Mouse (Mus musculus) limb, embryonic 13.5 days (tissue): ENCODE measurements around the gene Fam71f2. TPM values are rescaled to one million over a fixed set of nuclear protein-coding genes. Genes with fewer than 3 reads are reported as not detected.

Experiments
- ATAC-seq: fragments of 200-750 bp; cut with Nextera tagmentation; 2 replicates; pipeline ENCODE4 v1.8.0; 2017; ENCODE audit warnings: low read depth, moderate number of reproducible peaks, moderate TSS enrichment; ENCODE audit not compliant: low FRiP score
- H3K27ac ChIP-seq: fragments of 300-500 bp; sonication (generic); 2 replicates; pipeline ENCODE4 v1.5.1; 2015; ENCODE audit warnings: inconsistent platforms, mild to moderate bottlenecking, moderate library complexity
- H3K27me3 ChIP-seq: fragments of 300-500 bp; sonication (generic); 2 replicates; pipeline ENCODE4 v1.6.1; 2015; ENCODE audit warnings: mild to moderate bottlenecking, inconsistent platforms
- H3K36me3 ChIP-seq: fragments of 300-500 bp; sonication (generic); 2 replicates; pipeline ENCODE4 v1.6.1; 2015; ENCODE audit warnings: inconsistent platforms, mild to moderate bottlenecking, moderate library complexity
- H3K4me1 ChIP-seq: fragments of 300-500 bp; sonication (generic); 2 replicates; pipeline ENCODE4 v1.6.1; 2015; ENCODE audit warnings: inconsistent platforms
- H3K4me2 ChIP-seq: fragments of 300-500 bp; sonication (generic); replicated peaks from 2 replicates; pipeline ENCODE4 v1.6.1; 2015; ENCODE audit warnings: inconsistent platforms, mild to moderate bottlenecking, moderate library complexity
- H3K4me3 ChIP-seq: fragments of 300-500 bp; sonication (generic); 2 replicates; pipeline ENCODE4 v1.5.1; 2015; ENCODE audit warnings: moderate library complexity, mild to moderate bottlenecking, inconsistent platforms
- H3K9ac ChIP-seq: fragments of 300-500 bp; sonication (generic); 2 replicates; pipeline ENCODE4 v1.6.1; 2015; ENCODE audit warnings: mild to moderate bottlenecking, inconsistent platforms
- H3K9me3 ChIP-seq: fragments of 300-500 bp; sonication (generic); 2 replicates; pipeline ENCODE4 v1.6.1; 2016; ENCODE audit warnings: inconsistent platforms
- WGBS: fragments of 180-500 bp; shearing (Covaris S2); methylation state at CpG from one replicate; pipeline ENCODE4 v1.1.7; 2015; 5-methylcytosine and 5-hydroxymethylcytosine counted together
- polyA plus RNA-seq: library from polyadenylated mRNA; unstranded; fragments of >200 nt; fragmentation: Nextera tagmentation; extraction: Ambion mirVana; gene quantifications from 2 replicates; pipeline ENCODE4 v1.2.1, GENCODE M21; 2015

Gene Fam71f2
- polyA plus RNA-seq, result 0.38 and 0.99 TPM in 2 replicates

- H3K4me1 ChIP-seq, result peaks cover under 1% of the 10 kb centered on the region; the same call in 1 of the 2 replicates
- ATAC-seq, result no peak
- H3K27ac ChIP-seq, result no peak within 1 kb of the TSS
- no peaks in the 10 kb centered on the region for H3K27me3 ChIP-seq
- peaks cover 17% of the 10 kb centered on the region for H3K36me3 ChIP-seq
- H3K9me3 ChIP-seq, result no peaks in the 10 kb centered on the region
- no peak within 1 kb of the TSS for H3K4me2 ChIP-seq
- H3K9ac ChIP-seq, result no peak within 1 kb of the TSS
- WGBS, result 80% methylated on average over 8 of the region's 8 CpGs
- H3K4me3 ChIP-seq, result no peak within 1 kb of the TSS
These were observed at the start of gene Fam71f2 for GRCm38 (mm10) chr6:29279293-29279692. Fam71f2 (plus strand) TSS chr6:29279593.

- Histone ChIP-seq H3K4me1 (no peaks in the 10 kb centered on the region), H3K9ac (no peak overlapping the region), H3K4me2 (no peak overlapping the region), H3K36me3 (no peaks in the 10 kb centered on the region), H3K4me3 (no peak overlapping the region), H3K27ac (no peak overlapping the region), H3K27me3 (no peaks in the 10 kb centered on the region; the same call in 1 of the 2 replicates), H3K9me3 (no peaks in the 10 kb centered on the region)
- ATAC-seq, result no peak
- WGBS, result 61% methylated on average over 6 of the region's 6 CpGs
These were observed 49.0 kb upstream of the Fam71f2 start for GRCm38 (mm10) chr6:29230386-29230785.

GRCm38 (mm10) chr6:29231799-29232198, 47.6 kb upstream of the Fam71f2 start:
- Histone ChIP-seq H3K27me3 (no peaks in the 10 kb centered on the region; the same call in 1 of the 2 replicates), H3K4me1 (no peaks in the 10 kb centered on the region), H3K36me3 (no peaks in the 10 kb centered on the region), H3K9ac (no peak overlapping the region), H3K9me3 (no peaks in the 10 kb centered on the region), H3K27ac (no peak overlapping the region), H3K4me2 (no peak overlapping the region), H3K4me3 (no peak overlapping the region)
- 74% methylated on average over 3 of the region's 3 CpGs for WGBS
- no peak for ATAC-seq

GRCm38 (mm10) chr6:29232321-29232720, 47.1 kb upstream of the Fam71f2 start:
- Histone ChIP-seq H3K4me2 (no peak overlapping the region), H3K36me3 (no peaks in the 10 kb centered on the region), H3K4me1 (no peaks in the 10 kb centered on the region), H3K4me3 (no peak overlapping the region), H3K27ac (no peak overlapping the region), H3K9me3 (no peaks in the 10 kb centered on the region), H3K9ac (no peak overlapping the region), H3K27me3 (no peaks in the 10 kb centered on the region; the same call in 1 of the 2 replicates)
- ATAC-seq, result no peak
- WGBS, result 78% methylated on average over 6 of the region's 6 CpGs

- Histone ChIP-seq H3K27ac (no peak overlapping the region), H3K4me1 (no peaks in the 10 kb centered on the region), H3K4me2 (no peak overlapping the region), H3K9ac (no peak overlapping the region), H3K27me3 (no peaks in the 10 kb centered on the region; the same call in 1 of the 2 replicates), H3K36me3 (no peaks in the 10 kb centered on the region), H3K9me3 (no peaks in the 10 kb centered on the region), H3K4me3 (no peak overlapping the region)
- no peak for ATAC-seq
- WGBS, result 56% methylated on average over 3 of the region's 3 CpGs
These were observed 45.7 kb upstream of the Fam71f2 start for GRCm38 (mm10) chr6:29233710-29234109.

GRCm38 (mm10) chr6:29234272-29234671, 45.1 kb upstream of the Fam71f2 start:
- ATAC-seq, result no peak

GRCm38 (mm10) chr6:29240806-29241205, 38.6 kb upstream of the Fam71f2 start:
- WGBS, result 45% methylated on average over 2 of the region's 2 CpGs
- Histone ChIP-seq H3K4me1 (no peaks in the 10 kb centered on the region), H3K4me2 (no peak overlapping the region), H3K4me3 (no peak overlapping the region), H3K9me3 (no peaks in the 10 kb centered on the region), H3K9ac (no peak overlapping the region), H3K27ac (no peak overlapping the region), H3K27me3 (no peaks in the 10 kb centered on the region), H3K36me3 (no peaks in the 10 kb centered on the region)
- no peak for ATAC-seq

More at GRCm38 (mm10) chr6:29234272-29234671, 45.1 kb upstream of the Fam71f2 start:
- H3K36me3 ChIP-seq, result no peaks in the 10 kb centered on the region
- H3K9ac ChIP-seq, result no peak overlapping the region
- H3K27ac ChIP-seq, result no peak overlapping the region
- H3K4me1 ChIP-seq, result no peaks in the 10 kb centered on the region
- H3K4me3 ChIP-seq, result no peak overlapping the region
- no peaks in the 10 kb centered on the region for H3K9me3 ChIP-seq
- H3K4me2 ChIP-seq, result no peak overlapping the region
- 43% methylated on average over 8 of the region's 8 CpGs for WGBS
- no peaks in the 10 kb centered on the region; the same call in 1 of the 2 replicates for H3K27me3 ChIP-seq

- no peak overlapping the region for H3K9ac ChIP-seq
- 41% methylated on average over 2 of the region's 2 CpGs for WGBS
- H3K36me3 ChIP-seq, result no peaks in the 10 kb centered on the region
- no peak overlapping the region for H3K27ac ChIP-seq
- ATAC-seq, result no peak
- no peaks in the 10 kb centered on the region for H3K4me1 ChIP-seq
- no peak overlapping the region for H3K4me3 ChIP-seq
- no peak overlapping the region for H3K4me2 ChIP-seq
- H3K9me3 ChIP-seq, result no peaks in the 10 kb centered on the region
- 0 out of 2 replicates have a peak, but pooled peaks cover 4% of the 10 kb centered on the region for H3K27me3 ChIP-seq
These were observed 37.7 kb upstream of the Fam71f2 start for GRCm38 (mm10) chr6:29241697-29242096.

- H3K4me3 ChIP-seq, result no peak overlapping the region
- H3K27me3 ChIP-seq, result 0 out of 2 replicates have a peak, but pooled peaks cover 7% of the 10 kb centered on the region
- no peak overlapping the region for H3K4me2 ChIP-seq
- H3K36me3 ChIP-seq, result no peaks in the 10 kb centered on the region
- H3K4me1 ChIP-seq, result no peaks in the 10 kb centered on the region
- ATAC-seq, result no peak
- H3K9ac ChIP-seq, result no peak overlapping the region
- H3K9me3 ChIP-seq, result no peaks in the 10 kb centered on the region
- H3K27ac ChIP-seq, result no peak overlapping the region
- WGBS, result 60% methylated on average over 1 of the region's 1 CpGs
These were observed 37.1 kb upstream of the Fam71f2 start for GRCm38 (mm10) chr6:29242265-29242664.

- Histone ChIP-seq H3K4me3 (no peak overlapping the region), H3K4me1 (no peaks in the 10 kb centered on the region), H3K9me3 (no peaks in the 10 kb centered on the region), H3K27ac (no peak overlapping the region), H3K9ac (no peak overlapping the region), H3K36me3 (no peaks in the 10 kb centered on the region), H3K4me2 (no peak overlapping the region), H3K27me3 (0 out of 2 replicates have a peak, but pooled peaks cover 7% of the 10 kb centered on the region)
- 72% methylated on average over 14 of the region's 14 CpGs for WGBS
- ATAC-seq, result no peak
These were observed 33.9 kb upstream of the Fam71f2 start for GRCm38 (mm10) chr6:29245272-29246120.

- Histone ChIP-seq H3K9ac (no peak overlapping the region), H3K27ac (no peak overlapping the region), H3K4me1 (no peaks in the 10 kb centered on the region), H3K9me3 (no peaks in the 10 kb centered on the region), H3K4me2 (no peak overlapping the region), H3K36me3 (no peaks in the 10 kb centered on the region), H3K27me3 (0 out of 2 replicates have a peak, but pooled peaks cover 7% of the 10 kb centered on the region), H3K4me3 (no peak overlapping the region)
- ATAC-seq, result no peak
- WGBS, result 81% methylated on average over 3 of the region's 3 CpGs
These were observed 33.2 kb upstream of the Fam71f2 start for GRCm38 (mm10) chr6:29246183-29246582.

- H3K4me1 ChIP-seq, result no peaks in the 10 kb centered on the region
- H3K27me3 ChIP-seq, result 0 out of 2 replicates have a peak, but pooled peaks cover 7% of the 10 kb centered on the region
- no peak overlapping the region for H3K4me2 ChIP-seq
- ATAC-seq, result no peak
- H3K4me3 ChIP-seq, result no peak overlapping the region
- no peak overlapping the region for H3K27ac ChIP-seq
- H3K9me3 ChIP-seq, result no peaks in the 10 kb centered on the region
- no peaks in the 10 kb centered on the region for H3K36me3 ChIP-seq
- no peak overlapping the region for H3K9ac ChIP-seq
- WGBS, result 63% methylated on average over 5 of the region's 5 CpGs
These were observed 32.8 kb upstream of the Fam71f2 start for GRCm38 (mm10) chr6:29246585-29246984.
